Mouse (Mus musculus): ENCODE measurements around the gene Psen1.

- TF ChIP-seq POLR2A (IDR thresholded peaks at IDR 0.05; ENCODE audit: control insufficient read depth, low read depth, low read length) (no peak), CTCF (IDR thresholded peaks at IDR 0.05; ENCODE audit: control insufficient read depth, insufficient read depth, insufficient replicate concordance, low read depth, low read length) (no peak)
Measured at GRCm38 (mm10) chr12:83741722-83742121, 53.8 kb downstream of the Psen1 start.
